Mouse (Mus musculus) skeletal muscle tissue, adult 2 months (tissue): ENCODE measurements around the gene Tgtp2.
"Not testable (repeated sequence)": the region's sequence is repeated elsewhere in the genome, so short reads cannot be mapped to it uniquely, and the experiment has no call there.

Source experiments
- DNase-seq: peaks from one replicate; pipeline ENCODE4 v3.0.0-alpha.2; 2012; ENCODE audit warnings: low read depth, low spot score

Gene Tgtp2

GRCm38 (mm10) chr11:49084875-49085274, 20.9 kb upstream of the Tgtp2 start:
- DNase-seq = no peak

GRCm38 (mm10) chr11:49084385-49084784, 20.4 kb upstream of the Tgtp2 start:
- DNase-seq = no peak

- no peak for DNase-seq
These were observed 19.8 kb upstream of the Tgtp2 start for GRCm38 (mm10) chr11:49083808-49084207.

DNA sequence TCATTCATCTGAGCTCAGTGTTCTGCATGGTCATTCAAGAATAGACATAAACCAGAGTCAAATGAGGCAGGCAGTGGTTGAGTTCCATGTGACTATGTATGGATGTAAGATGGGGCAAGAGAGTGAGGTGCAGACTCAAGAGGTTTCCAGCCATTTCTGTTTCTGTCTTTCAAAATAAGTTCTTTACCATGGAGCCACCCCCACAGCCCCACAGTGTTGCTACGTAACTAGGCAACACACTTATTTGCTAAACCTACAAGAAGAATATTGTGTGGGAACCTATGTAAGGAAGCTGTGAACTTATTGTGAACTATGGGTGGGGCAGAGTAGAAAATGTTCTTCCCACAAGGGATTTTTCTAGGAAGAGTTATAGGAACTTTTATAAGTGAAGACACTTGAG, 19.1 kb upstream of the Tgtp2 start:
- DNase-seq = no peak

- DNase-seq = no peak
These were observed 17.9 kb upstream of the Tgtp2 start for GRCm38 (mm10) chr11:49081886-49082285.

DNA sequence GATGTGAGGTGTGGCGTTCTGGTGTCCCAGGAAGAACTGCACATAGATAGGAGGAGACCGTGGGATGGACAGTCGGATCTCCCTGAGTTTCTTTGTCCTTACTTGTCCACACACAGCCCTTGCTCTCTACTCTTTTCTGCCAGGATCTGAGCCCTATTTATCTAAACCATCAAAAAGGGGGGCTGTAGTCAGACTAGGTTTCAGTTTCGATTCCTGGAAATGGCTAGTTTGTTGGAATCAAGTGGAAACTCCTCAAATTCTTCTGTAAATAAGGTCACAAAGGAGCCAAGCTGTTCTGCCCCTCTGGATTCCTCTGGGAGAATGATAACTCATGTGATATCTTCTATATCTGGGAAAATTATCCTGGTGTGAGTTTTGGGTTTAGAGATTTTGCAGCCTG, 17.4 kb upstream of the Tgtp2 start:
- no peak for DNase-seq

DNA sequence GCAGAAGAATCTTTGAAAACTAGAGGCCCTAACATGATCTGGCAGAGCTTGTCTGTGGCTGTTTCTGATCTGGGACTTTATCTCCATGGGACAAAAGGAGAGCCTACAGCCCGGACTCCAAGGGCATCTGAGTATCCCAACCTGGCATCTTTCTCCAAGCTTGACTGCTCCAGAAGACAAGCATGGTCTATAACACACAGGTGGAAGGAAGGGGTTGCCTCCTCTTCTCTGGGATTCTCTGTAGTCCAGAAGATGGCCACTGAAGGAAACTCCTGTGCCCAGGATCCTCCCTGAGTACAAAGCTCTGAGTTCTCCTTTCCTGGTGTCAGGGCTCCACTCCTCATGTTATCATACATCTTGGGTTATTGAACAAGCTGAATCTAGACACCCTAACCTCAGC, 16.6 kb upstream of the Tgtp2 start:
- DNase-seq = no peak

GRCm38 (mm10) chr11:49078719-49079118, 14.7 kb upstream of the Tgtp2 start:
- no peak for DNase-seq

GRCm38 (mm10) chr11:49077012-49077411, 13.0 kb upstream of the Tgtp2 start:
- DNase-seq = no peak

DNA sequence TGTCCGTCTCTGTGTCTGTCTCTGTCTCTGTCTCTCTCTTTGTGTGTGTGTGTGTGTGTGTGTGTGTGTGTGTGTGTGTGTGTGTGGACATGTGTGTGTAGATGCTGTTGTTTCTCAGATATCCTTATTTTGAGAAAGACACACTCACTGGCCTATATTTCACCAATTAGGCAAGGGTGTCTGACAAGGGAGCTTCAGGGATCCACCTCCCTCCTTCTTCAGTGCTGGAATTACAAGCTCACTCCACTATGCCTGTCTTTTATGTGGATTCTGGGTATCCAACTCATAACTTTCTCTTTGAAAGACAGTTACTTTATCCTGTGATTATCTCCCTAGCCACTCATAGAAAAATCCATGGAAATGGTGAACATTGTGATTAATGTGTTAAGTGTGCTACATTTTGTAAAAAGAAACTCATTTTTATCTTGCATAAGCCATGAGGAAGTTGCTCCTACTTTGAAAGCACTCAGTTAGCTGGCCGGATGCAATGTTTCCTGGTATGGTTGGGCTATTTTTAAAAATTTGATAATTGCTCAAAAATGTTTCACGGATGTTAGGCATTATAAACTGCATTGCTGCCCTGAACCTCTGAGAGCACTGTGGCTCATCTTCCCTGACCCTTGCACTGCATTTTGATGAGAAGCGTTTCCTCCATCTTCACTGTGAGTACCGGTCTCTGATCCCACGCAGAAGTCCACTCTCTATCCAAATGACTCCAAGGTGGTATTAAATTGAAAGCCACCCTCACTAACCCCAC, 12.2 kb upstream of the Tgtp2 start, which contains the start of gene Ifi47:
Ifi47 (plus strand) TSS at position 587 of the 757 bp plus-strand sequence.
- not testable (repeated sequence) for DNase-seq

DNA sequence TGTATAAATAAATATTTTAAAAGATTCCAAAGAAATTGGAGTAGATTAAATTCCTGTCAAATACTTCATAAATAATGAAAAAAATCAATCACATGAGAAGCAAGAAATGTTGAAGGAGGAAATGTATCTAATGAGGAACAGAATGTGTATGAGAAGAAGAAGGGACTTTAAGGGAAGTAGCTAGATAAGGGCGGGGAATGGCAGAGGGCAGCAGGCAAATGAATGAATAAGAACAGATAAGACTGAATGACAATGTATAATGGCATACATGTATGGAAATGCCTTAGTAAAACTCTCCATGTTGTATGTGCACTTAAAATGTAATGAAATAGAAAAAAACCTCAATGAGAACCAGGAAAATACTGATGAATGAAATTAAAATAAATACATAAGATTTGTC, 4.4 kb upstream of the Tgtp2 start:
- no peak for DNase-seq

- DNase-seq = not testable (repeated sequence)
These were observed 2.1 kb downstream of the Tgtp2 start for GRCm38 (mm10) chr11:49061865-49062264.

DNA sequence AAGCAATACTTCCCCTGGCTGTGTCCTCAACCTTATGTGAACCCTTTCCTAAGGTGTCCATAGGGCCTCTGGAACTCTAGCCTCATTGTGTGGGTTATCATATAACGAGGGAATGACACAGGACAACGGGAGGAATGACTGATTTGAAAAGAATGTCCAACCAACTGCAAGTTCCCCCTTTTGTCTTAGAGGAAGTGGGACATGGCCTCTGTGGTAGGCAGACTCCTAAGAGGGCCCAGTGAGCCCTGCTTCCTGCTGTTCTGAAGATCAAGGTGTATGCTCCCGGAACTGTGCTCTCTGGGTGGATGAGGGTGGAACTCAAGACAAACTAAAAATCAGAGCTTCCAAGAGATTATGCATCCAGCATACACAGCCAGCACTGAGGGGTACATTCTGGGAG, 3.9 kb downstream of the Tgtp2 start:
- not testable (repeated sequence) for DNase-seq

DNA sequence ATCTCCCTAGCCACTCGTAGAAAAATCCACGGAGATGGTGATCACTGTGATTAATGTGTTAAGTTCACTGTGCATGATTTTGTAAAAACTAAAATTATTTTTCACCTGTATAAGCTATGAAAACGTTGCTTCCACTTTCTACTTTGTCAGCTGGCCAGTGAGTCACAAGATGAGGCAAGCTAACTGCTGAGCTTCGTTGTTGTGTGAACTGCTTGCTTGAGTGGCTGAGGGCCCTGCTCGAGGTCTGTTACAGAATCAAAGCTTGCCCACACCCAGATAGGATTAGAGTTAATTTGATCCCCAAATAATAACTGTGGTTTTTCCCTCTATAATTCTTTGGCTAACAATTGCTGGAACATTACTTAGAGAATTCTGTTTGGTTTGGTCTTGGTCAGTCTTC, 12.1 kb downstream of the Tgtp2 start:
- not testable (repeated sequence) for DNase-seq

- not testable (repeated sequence) for DNase-seq
These were observed 12.7 kb downstream of the Tgtp2 start, which contains the start of gene 9930111J21Rik2 for GRCm38 (mm10) chr11:49051093-49051891. 9930111J21Rik2 (minus strand) TSS chr11:49051242.

- not testable (repeated sequence) for DNase-seq
These were observed 13.9 kb downstream of the Tgtp2 start for GRCm38 (mm10) chr11:49050064-49050463.

- not testable (repeated sequence) for DNase-seq
These were observed 51.9 kb downstream of the Tgtp2 start for GRCm38 (mm10) chr11:49012074-49012473.
